Mouse (Mus musculus): ENCODE measurements around the gene Foxp1. TPM values are rescaled to one million over a fixed set of nuclear protein-coding genes. Genes with fewer than 3 reads are reported as not detected.

Foxp1 gene
- polyA plus RNA-seq, 1 experiment from 2014 or later, result 107 TPM

- Histone ChIP-seq H3K9me3 (no peaks in the 10 kb centered on the region), H3K4me3 (no peak overlapping the region), H3K4me1 (peaks cover 13% of the 10 kb centered on the region), H3K27me3 (replicated peaks; ENCODE audit: low read depth, poor library complexity, severe bottlenecking) (no peaks in the 10 kb centered on the region), H3K36me3 (replicated peaks) (no peaks in the 10 kb centered on the region), H3K27ac (replicated peaks) (no peak overlapping the region)
- no peak for DNase-seq (ENCODE audit: low spot score)
- WGBS, result 58% methylated on average over 5 of the region's 5 CpGs
Measured at GRCm38 (mm10) chr6:99534211-99534745, 11.8 kb upstream of the Foxp1 start.

- H3K4me1 ChIP-seq, result peaks cover 5% of the 10 kb centered on the region
- DNase-seq (ENCODE audit: low spot score), result no peak
Measured at GRCm38 (mm10) chr6:99532458-99532857, 9.9 kb upstream of the Foxp1 start.

GRCm38 (mm10) chr6:99528972-99529371 is 6.5 kb upstream of the Foxp1 start:
- 62% methylated on average over 2 of the region's 2 CpGs for WGBS
- H3K27ac ChIP-seq (replicated peaks), result no peak overlapping the region

More at GRCm38 (mm10) chr6:99532458-99532857, 9.9 kb upstream of the Foxp1 start:
- peaks cover 4% of the 10 kb centered on the region for H3K36me3 ChIP-seq (replicated peaks)
- no peak overlapping the region for H3K4me3 ChIP-seq
- WGBS, result 88% methylated on average over 4 of the region's 4 CpGs
- no peak overlapping the region for H3K27ac ChIP-seq (replicated peaks)
- H3K9me3 ChIP-seq, result peaks cover 2% of the 10 kb centered on the region; the same call in 1 of the 2 replicates
- no peaks in the 10 kb centered on the region for H3K27me3 ChIP-seq (replicated peaks; ENCODE audit: low read depth, poor library complexity, severe bottlenecking)

GRCm38 (mm10) chr6:99527457-99528105 is 5.1 kb upstream of the Foxp1 start:
- Histone ChIP-seq H3K9me3 (peaks cover 8% of the 10 kb centered on the region; the same call in 1 of the 2 replicates), H3K4me3 (no peak overlapping the region), H3K27me3 (replicated peaks; ENCODE audit: low read depth, poor library complexity, severe bottlenecking) (no peaks in the 10 kb centered on the region), H3K36me3 (replicated peaks) (peaks cover 18% of the 10 kb centered on the region), H3K27ac (replicated peaks) (no peak overlapping the region), H3K4me1 (peaks cover 36% of the 10 kb centered on the region)
- DNase-seq (ENCODE audit: low spot score), result no peak
- WGBS, result 93% methylated on average over 6 of the region's 6 CpGs

More at GRCm38 (mm10) chr6:99528972-99529371, 6.5 kb upstream of the Foxp1 start:
- DNase-seq (ENCODE audit: low spot score), result no peak
- H3K27me3 ChIP-seq (replicated peaks; ENCODE audit: low read depth, poor library complexity, severe bottlenecking), result no peaks in the 10 kb centered on the region
- H3K36me3 ChIP-seq (replicated peaks), result peaks cover 18% of the 10 kb centered on the region
- H3K9me3 ChIP-seq, result peaks cover 8% of the 10 kb centered on the region; the same call in 1 of the 2 replicates
- no peak overlapping the region for H3K4me3 ChIP-seq
- peaks cover 26% of the 10 kb centered on the region for H3K4me1 ChIP-seq

GRCm38 (mm10) chr6:99525351-99525750 is 2.8 kb upstream of the Foxp1 start:
- WGBS, result 46% methylated on average over 8 of the region's 8 CpGs

GRCm38 (mm10) chr6:99523679-99524370 is 1.3 kb upstream of the Foxp1 start:
- WGBS, result 26% methylated on average over 10 of the region's 10 CpGs

More at GRCm38 (mm10) chr6:99525351-99525750, 2.8 kb upstream of the Foxp1 start:
- Histone ChIP-seq H3K36me3 (replicated peaks) (peaks cover 18% of the 10 kb centered on the region), H3K27ac (replicated peaks) (no peak overlapping the region), H3K4me3 (no peak overlapping the region), H3K27me3 (replicated peaks; ENCODE audit: low read depth, poor library complexity, severe bottlenecking) (no peaks in the 10 kb centered on the region; the same call in 1 of the 2 replicates), H3K4me1 (peaks cover 42% of the 10 kb centered on the region), H3K9me3 (peaks cover 8% of the 10 kb centered on the region; the same call in 1 of the 2 replicates)
- DNase-seq (ENCODE audit: low spot score), result peak; percentile 29

GRCm38 (mm10) chr6:99523109-99523632 is 650 bp upstream of the Foxp1 start:
- H3K4me1 ChIP-seq, result peaks cover 55% of the 10 kb centered on the region
- peaks cover 8% of the 10 kb centered on the region; the same call in 1 of the 2 replicates for H3K9me3 ChIP-seq
- peaks cover 18% of the 10 kb centered on the region for H3K36me3 ChIP-seq (replicated peaks)
- peak overlapping the region; percentile 85 for H3K4me3 ChIP-seq
- under 1% methylated on average over 22 of the region's 22 CpGs for WGBS
- peak overlapping the region; percentile 93 for H3K27ac ChIP-seq (replicated peaks)
- H3K27me3 ChIP-seq (replicated peaks; ENCODE audit: low read depth, poor library complexity, severe bottlenecking), result no peaks in the 10 kb centered on the region; the same call in 1 of the 2 replicates
- DNase-seq (ENCODE audit: low spot score), result peak; percentile 89

More at GRCm38 (mm10) chr6:99523679-99524370, 1.3 kb upstream of the Foxp1 start:
- no peaks in the 10 kb centered on the region; the same call in 1 of the 2 replicates for H3K27me3 ChIP-seq (replicated peaks; ENCODE audit: low read depth, poor library complexity, severe bottlenecking)
- peak overlapping the region; percentile 85 for H3K4me3 ChIP-seq
- peaks cover 55% of the 10 kb centered on the region for H3K4me1 ChIP-seq
- peak overlapping the region; percentile 93 for H3K27ac ChIP-seq (replicated peaks)
- DNase-seq (ENCODE audit: low spot score), result no peak
- H3K36me3 ChIP-seq (replicated peaks), result peaks cover 18% of the 10 kb centered on the region
- H3K9me3 ChIP-seq, result peaks cover 8% of the 10 kb centered on the region; the same call in 1 of the 2 replicates

- H3K9me3 ChIP-seq, result no peaks in the 10 kb centered on the region
- H3K4me1 ChIP-seq, result peaks cover 60% of the 10 kb centered on the region
- DNase-seq (ENCODE audit: low spot score), result peak; percentile 66
- peak overlapping the region; percentile 93 for H3K27ac ChIP-seq (replicated peaks)
- H3K27me3 ChIP-seq (replicated peaks; ENCODE audit: low read depth, poor library complexity, severe bottlenecking), result no peaks in the 10 kb centered on the region; the same call in 1 of the 2 replicates
- peak overlapping the region; percentile 85 for H3K4me3 ChIP-seq
- under 1% methylated on average over 64 of the region's 64 CpGs for WGBS
- peaks cover 7% of the 10 kb centered on the region for H3K36me3 ChIP-seq (replicated peaks)
Measured at GRCm38 (mm10) chr6:99521641-99522358, 721 bp downstream of the Foxp1 start.

GRCm38 (mm10) chr6:99521038-99521640 is 1.4 kb downstream of the Foxp1 start:
- 1% methylated on average over 54 of the region's 54 CpGs for WGBS
- Histone ChIP-seq H3K36me3 (replicated peaks) (peaks cover under 1% of the 10 kb centered on the region), H3K4me1 (peaks cover 55% of the 10 kb centered on the region), H3K27me3 (replicated peaks; ENCODE audit: low read depth, poor library complexity, severe bottlenecking) (no peaks in the 10 kb centered on the region; the same call in 1 of the 2 replicates), H3K4me3 (peak overlapping the region; percentile 85), H3K9me3 (no peaks in the 10 kb centered on the region), H3K27ac (replicated peaks) (peak overlapping the region; percentile 93)
- DNase-seq (ENCODE audit: low spot score), result peak; percentile 85

- no peaks in the 10 kb centered on the region; the same call in 1 of the 2 replicates for H3K27me3 ChIP-seq (replicated peaks; ENCODE audit: low read depth, poor library complexity, severe bottlenecking)
- H3K4me3 ChIP-seq, result peak overlapping the region; percentile 85
- H3K4me1 ChIP-seq, result peaks cover 57% of the 10 kb centered on the region
- no peaks in the 10 kb centered on the region for H3K9me3 ChIP-seq
- no peaks in the 10 kb centered on the region for H3K36me3 ChIP-seq (replicated peaks)
- DNase-seq (ENCODE audit: low spot score), result peak; percentile 67
- H3K27ac ChIP-seq (replicated peaks), result peak overlapping the region; percentile 93
- 1% methylated on average over 27 of the region's 27 CpGs for WGBS
Measured at GRCm38 (mm10) chr6:99520676-99521037, 1.9 kb downstream of the Foxp1 start.

- Histone ChIP-seq H3K27me3 (replicated peaks; ENCODE audit: low read depth, poor library complexity, severe bottlenecking) (no peaks in the 10 kb centered on the region; the same call in 1 of the 2 replicates), H3K4me3 (peak overlapping the region; percentile 85), H3K4me1 (peaks cover 53% of the 10 kb centered on the region), H3K36me3 (replicated peaks) (no peaks in the 10 kb centered on the region), H3K27ac (replicated peaks) (peak overlapping the region; percentile 93), H3K9me3 (no peaks in the 10 kb centered on the region)
- 1% methylated on average over 38 of the region's 38 CpGs for WGBS
- no peak for DNase-seq (ENCODE audit: low spot score)
Measured at GRCm38 (mm10) chr6:99519806-99520675, 2.5 kb downstream of the Foxp1 start.

Measured in embryonic facial prominence, embryonic 10.5 days (tissue).